Comparison of ENCODE assay signal across 19 mouse cellular contexts in genomic region chr1:43127820-43128610, GRCm38 (mm10). TPM values are rescaled to one million over a fixed set of nuclear protein-coding genes. Genes with fewer than 3 reads are reported as not detected.
DNase-seq lines count a peak whose midpoint lies in the region; ATAC-seq and TF ChIP-seq lines count a peak whose summit lies in the region.
"Had no signal": no experiment of that assay in that cellular context is flagged by ENCODE, and none has a peak within 500 bp of the region (broad histone marks: within the 10 kb centered on the region; RNA-seq: fewer than 3 reads in every experiment).

No protein-coding gene starts in this region.

- 41% methylated on average over 8 of the region's 8 CpGs for WGBS in heart, embryonic 11.5 days (ENCODE audit: insufficient replicate concordance)
- WGBS in lung, postnatal 0 days, result 60% methylated on average over 8 of the region's 8 CpGs

- H3K4me3 ChIP-seq in heart, embryonic 11.5 days (ENCODE audit: low read depth, low read length), result no peak overlapping the region
- no peak overlapping the region for H3K4me3 ChIP-seq in lung, postnatal 0 days (ENCODE audit: low read depth, low read length)
- no peak overlapping the region for H3K4me3 ChIP-seq in C2C12 (ENCODE audit: insufficient read depth, poor library complexity, severe bottlenecking)
- no peak overlapping the region for H3K4me3 ChIP-seq in embryonic fibroblast, embryonic 13.5 days (ENCODE audit: insufficient read depth, low read length)
- H3K4me3 ChIP-seq: hindbrain, embryonic 15.5 days; intestine, embryonic 15.5 days; liver, embryonic 15.5 days; midbrain, embryonic 12.5 days; neural tube, embryonic 13.5 days had no signal

- peaks cover 22% of the 10 kb centered on the region for H3K79me3 ChIP-seq in C2C12 (ENCODE audit: low read depth)

- TF ChIP-seq POLR2A in embryonic fibroblast, embryonic 13.5 days (IDR thresholded peaks at IDR 0.05; ENCODE audit: low read depth, low read length), result no peak

- no peak for DNase-seq in heart, postnatal 25 days (ENCODE audit: low spot score)
- DNase-seq in lung, postnatal 0 days (ENCODE audit: low spot score), result peak; percentile 39
- no peak for DNase-seq in lung, adult 18-20 months
- no peak for DNase-seq in layer of hippocampus, adult 18-20 months (ENCODE audit: low spot score in 2 of 2)
- DNase-seq in urinary bladder, postnatal 4 days (ENCODE audit: low spot score in 2 of 2), result no peak
- DNase-seq: adrenal gland, postnatal 25 days; cerebellum, adult 11-12 months; cerebellum, postnatal 14 days; embryo, embryonic 11 days; kidney, postnatal 4 days; thymus, postnatal 25 days had no signal

- intact Hi-C loops in heart, postnatal 25 days (cut with DNase I), result no loop called here

- peaks cover 22% of the 10 kb centered on the region for H3K4me1 ChIP-seq in heart, embryonic 11.5 days (ENCODE audit: control insufficient read depth, insufficient read depth, low read length)
- no peaks in the 10 kb centered on the region for H3K4me1 ChIP-seq in lung, postnatal 0 days (ENCODE audit: insufficient read depth, low read depth, low read length)
- H3K4me1 ChIP-seq in embryonic fibroblast, embryonic 13.5 days (ENCODE audit: control insufficient read depth, insufficient read depth, low read length), result peaks cover 25% of the 10 kb centered on the region
- H3K4me1 ChIP-seq: hindbrain, embryonic 15.5 days; intestine, embryonic 15.5 days; liver, embryonic 15.5 days; midbrain, embryonic 12.5 days; neural tube, embryonic 13.5 days had no signal

- peaks cover 49% of the 10 kb centered on the region for H3K79me2 ChIP-seq in C2C12 (ENCODE audit: control insufficient read depth, insufficient read depth)

- TF ChIP-seq EP300 in lung, postnatal 0 days (IDR thresholded peaks at IDR 0.05), result peak; percentile 89

- H3K27ac ChIP-seq in heart, embryonic 11.5 days (ENCODE audit: low read depth, low read length), result 0 out of 2 replicates have a peak overlapping the region, but pooled peaks have one; percentile 12
- H3K27ac ChIP-seq in lung, postnatal 0 days (ENCODE audit: low read length), result peak overlapping the region; percentile 20; the same call in 1 of the 2 replicates
- H3K27ac ChIP-seq in embryonic fibroblast, embryonic 13.5 days (ENCODE audit: insufficient read depth, low read length), result peak overlapping the region; percentile 59
- H3K27ac ChIP-seq: hindbrain, embryonic 15.5 days; intestine, embryonic 15.5 days; liver, embryonic 15.5 days; midbrain, embryonic 12.5 days; neural tube, embryonic 13.5 days had no signal

- no peak overlapping the region for H3K9ac ChIP-seq in heart, embryonic 11.5 days (ENCODE audit: low read depth, low read length)
- no peak overlapping the region for H3K9ac ChIP-seq in lung, postnatal 0 days (replicated peaks; ENCODE audit: low read depth)
- H3K9ac ChIP-seq: hindbrain, embryonic 15.5 days; intestine, embryonic 15.5 days; liver, embryonic 15.5 days; midbrain, embryonic 12.5 days; neural tube, embryonic 13.5 days had no signal

- H3K36me3 ChIP-seq in heart, embryonic 11.5 days (ENCODE audit: control insufficient read depth, insufficient read depth, low read length), result peaks cover 29% of the 10 kb centered on the region
- H3K36me3 ChIP-seq in lung, postnatal 0 days (ENCODE audit: insufficient read depth, low read length), result no peaks in the 10 kb centered on the region
- peaks cover 95% of the 10 kb centered on the region for H3K36me3 ChIP-seq in C2C12 (ENCODE audit: control insufficient read depth, insufficient read depth)
- H3K36me3 ChIP-seq: liver, embryonic 15.5 days; midbrain, embryonic 12.5 days had no signal

- no peak overlapping the region for H3ac ChIP-seq in C2C12 (ENCODE audit: control insufficient read depth, insufficient read length, low read depth)

- H3K27me3 ChIP-seq in heart, embryonic 11.5 days (ENCODE audit: control insufficient read depth, insufficient read depth, low read length), result no peaks in the 10 kb centered on the region
- H3K27me3 ChIP-seq in lung, postnatal 0 days (replicated peaks; ENCODE audit: insufficient read depth, low read length), result no peaks in the 10 kb centered on the region
- H3K27me3 ChIP-seq in C2C12 (ENCODE audit: control insufficient read depth, insufficient read depth, insufficient read length), result no peaks in the 10 kb centered on the region
- H3K27me3 ChIP-seq: hindbrain, embryonic 15.5 days; intestine, embryonic 15.5 days; liver, embryonic 15.5 days; midbrain, embryonic 12.5 days; neural tube, embryonic 13.5 days had no signal

- H3K4me2 ChIP-seq in heart, embryonic 11.5 days, result no peak overlapping the region
- no peak overlapping the region for H3K4me2 ChIP-seq in lung, postnatal 0 days (replicated peaks; ENCODE audit: low read depth, low read length)
- H3K4me2 ChIP-seq: hindbrain, embryonic 15.5 days; intestine, embryonic 15.5 days; liver, embryonic 15.5 days; midbrain, embryonic 12.5 days; neural tube, embryonic 13.5 days had no signal

- no peak for TF ChIP-seq CTCF in lung, postnatal 0 days (IDR thresholded peaks at IDR 0.05)
- TF ChIP-seq CTCF in C2C12 (IDR thresholded peaks at IDR 0.05; ENCODE audit: control insufficient read depth, insufficient read depth, insufficient read length), result no peak
- no peak for TF ChIP-seq CTCF in embryonic fibroblast, embryonic 13.5 days (IDR thresholded peaks at IDR 0.05; ENCODE audit: borderline replicate concordance, insufficient read depth, low read length)

- no peak for ATAC-seq in heart, embryonic 11.5 days (replicated peaks; ENCODE audit: insufficient number of reproducible peaks, low FRiP score, low TSS enrichment)
- peak; percentile 85 for ATAC-seq in lung, postnatal 0 days
- ATAC-seq: intestine, embryonic 15.5 days had no signal

- H3K9me3 ChIP-seq in heart, embryonic 11.5 days (replicated peaks; ENCODE audit: control insufficient read depth, low read length), result no peaks in the 10 kb centered on the region
- no peaks in the 10 kb centered on the region for H3K9me3 ChIP-seq in lung, postnatal 0 days (ENCODE audit: low read length)
- H3K9me3 ChIP-seq: hindbrain, embryonic 15.5 days; intestine, embryonic 15.5 days; liver, embryonic 15.5 days; midbrain, embryonic 12.5 days; neural tube, embryonic 13.5 days had no signal

TF ChIP-seq in C2C12, 6 proteins besides CTCF, POLR2A, EP300 and RAD21:
- TF ChIP-seq MAX (IDR thresholded peaks at IDR 0.05) (no peak), CEBPB (IDR thresholded peaks at IDR 0.05; ENCODE audit: low read depth) (peak; percentile 58), MYOD1 (IDR thresholded peaks at IDR 0.05; ENCODE audit: control insufficient read depth, insufficient read length, low read depth) (peak; percentile 85), MYOG (IDR thresholded peaks at IDR 0.05; ENCODE audit: control insufficient read depth, extremely low read depth, insufficient read length) (no peak), USF1 (IDR thresholded peaks at IDR 0.05; ENCODE audit: low read depth) (peak; percentile 37), FOSL1 (IDR thresholded peaks at IDR 0.05; ENCODE audit: insufficient read depth, low read length, poor library complexity, severe bottlenecking) (no peak)

RNA-seq across cellular contexts. Expression of gene AI597479, which starts 29.5 kb away (rescaled TPM):
- polyA plus RNA-seq in heart, embryonic 11.5 days (2014; fragmentation: Nextera tagmentation; extraction: Ambion mirVana), result 22.4 and 29.8 TPM in 2 replicates
- 10 to 100 TPM; 18.6 to 19.5 TPM for total RNA-seq in heart, postnatal 25 days (2021)
- polyA plus RNA-seq in lung, postnatal 0 days (2015; fragmentation: Nextera tagmentation; extraction: Ambion mirVana), result 16.3 and 17.6 TPM in 2 replicates
- polyA plus RNA-seq in C2C12 (2012; fragmentation: generic; extraction: Trizol), result 6.6 TPM
- 16.7 and 18.9 TPM in 2 replicates for polyA plus RNA-seq in embryonic fibroblast, embryonic 13.5 days (2011; ENCODE audit: insufficient read length, low read depth, missing spikeins)
- total RNA-seq in layer of hippocampus, adult 18-20 months (2021), result 10 to 100 TPM; 27.5 to 27.8 TPM

RNA-seq across cellular contexts. Expression of gene Tgfbrap1, which starts 29.6 kb away (rescaled TPM):
- 8.6 and 8.7 TPM in 2 replicates for polyA plus RNA-seq in heart, embryonic 11.5 days (2014; fragmentation: Nextera tagmentation; extraction: Ambion mirVana)
- 10 to 100 TPM; 12.9 to 13.2 TPM for total RNA-seq in heart, postnatal 25 days (2021)
- 7.7 and 8.4 TPM in 2 replicates for polyA plus RNA-seq in lung, postnatal 0 days (2015; fragmentation: Nextera tagmentation; extraction: Ambion mirVana)
- 9.5 TPM for polyA plus RNA-seq in C2C12 (2012; fragmentation: generic; extraction: Trizol)
- polyA plus RNA-seq in embryonic fibroblast, embryonic 13.5 days (2011; ENCODE audit: insufficient read length, low read depth, missing spikeins), result 15.1 and 15.5 TPM in 2 replicates
- 10 to 100 TPM; 37.7 to 38.1 TPM for total RNA-seq in layer of hippocampus, adult 18-20 months (2021)
